Mouse (Mus musculus) stomach, embryonic 15.5 days (tissue): ENCODE data around the gene Tas2r143. TPM values are rescaled to one million over a fixed set of nuclear protein-coding genes. Genes with fewer than 3 reads are reported as not detected.

ENCODE experiments used
- ATAC-seq: fragments of 200-750 bp; cut with Nextera tagmentation; 2 replicates; pipeline ENCODE4 v1.8.0; 2017; ENCODE audit warnings: low read depth, moderate number of reproducible peaks, moderate TSS enrichment; ENCODE audit not compliant: insufficient read depth, low FRiP score
- H3K27ac ChIP-seq: fragments of 300-500 bp; sonication (generic); 2 replicates; pipeline ENCODE4 v1.5.1; 2015; ENCODE audit warnings: mild to moderate bottlenecking, inconsistent platforms
- H3K27me3 ChIP-seq: fragments of 300-500 bp; sonication (generic); replicated peaks from 2 replicates; pipeline ENCODE4 v1.6.1; 2015; ENCODE audit warnings: inconsistent platforms
- H3K36me3 ChIP-seq: fragments of 300-500 bp; sonication (generic); 2 replicates; pipeline ENCODE4 v1.6.1; 2015; ENCODE audit warnings: inconsistent platforms
- H3K4me1 ChIP-seq: fragments of 300-500 bp; sonication (generic); 2 replicates; pipeline ENCODE4 v1.6.1; 2015; ENCODE audit warnings: inconsistent platforms
- H3K4me2 ChIP-seq: fragments of 300-500 bp; sonication (generic); 2 replicates; pipeline ENCODE4 v1.6.1; 2015; ENCODE audit warnings: mild to moderate bottlenecking, inconsistent platforms
- H3K4me3 ChIP-seq: fragments of 300-500 bp; sonication (generic); replicated peaks from 2 replicates; pipeline ENCODE4 v1.5.1; 2015; ENCODE audit warnings: inconsistent platforms
- H3K9ac ChIP-seq: fragments of 300-500 bp; sonication (generic); 2 replicates; pipeline ENCODE4 v1.6.1; 2015; ENCODE audit warnings: inconsistent platforms
- H3K9me3 ChIP-seq: fragments of 300-500 bp; sonication (generic); 2 replicates; pipeline ENCODE4 v1.6.1; 2016; ENCODE audit warnings: inconsistent platforms
- WGBS: fragments of 180-500 bp; shearing (Covaris S2); methylation state at CpG from one replicate; pipeline ENCODE4 v1.1.7; 2015; 5-methylcytosine and 5-hydroxymethylcytosine counted together
- polyA plus RNA-seq: library from polyadenylated mRNA; unstranded; fragments of >200 nt; fragmentation: Nextera tagmentation; extraction: Ambion mirVana; gene quantifications from 2 replicates; pipeline ENCODE4 v1.2.1, GENCODE M21; 2015

Gene Tas2r143
- polyA plus RNA-seq, 1 experiment from 2014 or later: not detected

- H3K27me3 ChIP-seq: no peaks in the 10 kb centered on the region
- no peak overlapping the region for H3K4me2 ChIP-seq
- H3K4me3 ChIP-seq: no peak overlapping the region
- H3K9me3 ChIP-seq: no peaks in the 10 kb centered on the region
- H3K4me1 ChIP-seq: peaks cover 33% of the 10 kb centered on the region
- no peaks in the 10 kb centered on the region for H3K36me3 ChIP-seq
- H3K27ac ChIP-seq: no peak overlapping the region
- ATAC-seq: no peak
- WGBS: 51% methylated on average over 4 of the region's 4 CpGs
- no peak overlapping the region for H3K9ac ChIP-seq
Measured at GRCm38 (mm10) chr6:42370630-42371363, 29.2 kb upstream of the Tas2r143 start.

- Histone ChIP-seq H3K4me2 (peak overlapping the region; percentile 91), H3K27ac (0 out of 2 replicates have a peak overlapping the region, but pooled peaks have one; percentile 55), H3K27me3 (no peaks in the 10 kb centered on the region), H3K4me3 (peak overlapping the region; percentile 59), H3K9me3 (no peaks in the 10 kb centered on the region), H3K9ac (0 out of 2 replicates have a peak overlapping the region, but pooled peaks have one; percentile 37), H3K4me1 (peaks cover 33% of the 10 kb centered on the region), H3K36me3 (no peaks in the 10 kb centered on the region)
- WGBS: 21% methylated on average over 3 of the region's 3 CpGs
- ATAC-seq: 0 out of 2 replicates have a peak, but pooled peaks have one; percentile 3
Measured at GRCm38 (mm10) chr6:42372001-42372400, 28.0 kb upstream of the Tas2r143 start.

- H3K27me3 ChIP-seq: no peaks in the 10 kb centered on the region
- H3K27ac ChIP-seq: peak overlapping the region; percentile 55; the same call in 1 of the 2 replicates
- peak overlapping the region; percentile 59 for H3K4me3 ChIP-seq
- H3K36me3 ChIP-seq: no peaks in the 10 kb centered on the region
- WGBS: 27% methylated on average over 9 of the region's 9 CpGs
- peak overlapping the region; percentile 37; the same call in 1 of the 2 replicates for H3K9ac ChIP-seq
- ATAC-seq: no peak
- peaks cover 33% of the 10 kb centered on the region for H3K4me1 ChIP-seq
- no peaks in the 10 kb centered on the region for H3K9me3 ChIP-seq
- peak overlapping the region; percentile 91 for H3K4me2 ChIP-seq
Measured at GRCm38 (mm10) chr6:42372421-42372815, 27.6 kb upstream of the Tas2r143 start.

GRCm38 (mm10) chr6:42372816-42373547 lies 27.1 kb upstream of the Tas2r143 start, which contains the start of gene Epha1:
Gene Epha1, minus strand, starts transcription at chr6:42373268.
- H3K4me3 ChIP-seq: peak within 1 kb of the TSS; percentile 59
- no peaks in the 10 kb centered on the region for H3K27me3 ChIP-seq
- H3K9ac ChIP-seq: peak within 1 kb of the TSS; percentile 37; the same call in 1 of the 2 replicates
- peak within 1 kb of the TSS; percentile 91 for H3K4me2 ChIP-seq
- ATAC-seq: peak; percentile 82
- peaks cover 33% of the 10 kb centered on the region for H3K4me1 ChIP-seq
- no peaks in the 10 kb centered on the region for H3K9me3 ChIP-seq
- under 1% methylated on average over 29 of the region's 36 CpGs for WGBS
- H3K36me3 ChIP-seq: no peaks in the 10 kb centered on the region
- H3K27ac ChIP-seq: peak within 1 kb of the TSS; percentile 55

- peak overlapping the region; percentile 35; the same call in 1 of the 2 replicates for H3K27ac ChIP-seq
- WGBS: 45% methylated on average over 6 of the region's 7 CpGs
- no peaks in the 10 kb centered on the region for H3K36me3 ChIP-seq
- no peaks in the 10 kb centered on the region for H3K9me3 ChIP-seq
- peak overlapping the region; percentile 91 for H3K4me2 ChIP-seq
- peaks cover 33% of the 10 kb centered on the region for H3K4me1 ChIP-seq
- ATAC-seq: 0 out of 2 replicates have a peak, but pooled peaks have one; percentile 11
- no peak overlapping the region for H3K9ac ChIP-seq
- H3K4me3 ChIP-seq: peak overlapping the region; percentile 59
- H3K27me3 ChIP-seq: no peaks in the 10 kb centered on the region
Measured at GRCm38 (mm10) chr6:42373669-42374430, 26.2 kb upstream of the Tas2r143 start.

GRCm38 (mm10) chr6:42374701-42375100 lies 25.3 kb upstream of the Tas2r143 start:
- no peak for ATAC-seq
- H3K4me2 ChIP-seq: no peak overlapping the region
- 65% methylated on average over 4 of the region's 4 CpGs for WGBS

GRCm38 (mm10) chr6:42375131-42375530 lies 24.9 kb upstream of the Tas2r143 start:
- 76% methylated on average over 2 of the region's 2 CpGs for WGBS
- Histone ChIP-seq H3K36me3 (no peaks in the 10 kb centered on the region), H3K4me2 (no peak overlapping the region), H3K27ac (no peak overlapping the region), H3K4me1 (peaks cover 33% of the 10 kb centered on the region), H3K9ac (no peak overlapping the region), H3K4me3 (no peak overlapping the region), H3K27me3 (no peaks in the 10 kb centered on the region), H3K9me3 (no peaks in the 10 kb centered on the region)
- ATAC-seq: no peak

More at GRCm38 (mm10) chr6:42374701-42375100, 25.3 kb upstream of the Tas2r143 start:
- Histone ChIP-seq H3K27me3 (no peaks in the 10 kb centered on the region), H3K36me3 (no peaks in the 10 kb centered on the region), H3K4me3 (no peak overlapping the region), H3K27ac (no peak overlapping the region; the same call in 1 of the 2 replicates), H3K9ac (no peak overlapping the region), H3K4me1 (peaks cover 33% of the 10 kb centered on the region), H3K9me3 (no peaks in the 10 kb centered on the region)

GRCm38 (mm10) chr6:42376016-42376415 lies 24.0 kb upstream of the Tas2r143 start:
- ATAC-seq: no peak
- no peak overlapping the region for H3K27ac ChIP-seq
- H3K4me2 ChIP-seq: no peak overlapping the region
- no peak overlapping the region for H3K9ac ChIP-seq
- H3K4me3 ChIP-seq: no peak overlapping the region
- H3K4me1 ChIP-seq: peaks cover 29% of the 10 kb centered on the region
- WGBS: 32% methylated on average over 4 of the region's 4 CpGs
- H3K27me3 ChIP-seq: no peaks in the 10 kb centered on the region
- H3K36me3 ChIP-seq: no peaks in the 10 kb centered on the region
- no peaks in the 10 kb centered on the region for H3K9me3 ChIP-seq

- no peak overlapping the region for H3K4me3 ChIP-seq
- WGBS: 76% methylated on average over 6 of the region's 6 CpGs
- H3K27me3 ChIP-seq: no peaks in the 10 kb centered on the region
- peaks cover 27% of the 10 kb centered on the region for H3K4me1 ChIP-seq
- no peak overlapping the region for H3K27ac ChIP-seq
- H3K9ac ChIP-seq: no peak overlapping the region
- H3K36me3 ChIP-seq: no peaks in the 10 kb centered on the region
- no peaks in the 10 kb centered on the region for H3K9me3 ChIP-seq
- H3K4me2 ChIP-seq: no peak overlapping the region
- no peak for ATAC-seq
Measured at GRCm38 (mm10) chr6:42376504-42377019, 23.5 kb upstream of the Tas2r143 start.

GRCm38 (mm10) chr6:42377280-42377679 lies 22.8 kb upstream of the Tas2r143 start:
- WGBS: 68% methylated on average over 5 of the region's 5 CpGs
- H3K27me3 ChIP-seq: no peaks in the 10 kb centered on the region
- no peak overlapping the region for H3K9ac ChIP-seq
- H3K4me1 ChIP-seq: peaks cover 21% of the 10 kb centered on the region
- no peak for ATAC-seq
- no peaks in the 10 kb centered on the region for H3K36me3 ChIP-seq
- no peak overlapping the region for H3K4me3 ChIP-seq
- no peak overlapping the region for H3K27ac ChIP-seq
- H3K9me3 ChIP-seq: no peaks in the 10 kb centered on the region
- no peak overlapping the region for H3K4me2 ChIP-seq

GRCm38 (mm10) chr6:42379551-42379950 lies 20.5 kb upstream of the Tas2r143 start:
- Histone ChIP-seq H3K9me3 (no peaks in the 10 kb centered on the region), H3K4me1 (0 out of 2 replicates have a peak, but pooled peaks cover 4% of the 10 kb centered on the region), H3K36me3 (no peaks in the 10 kb centered on the region), H3K9ac (no peak overlapping the region), H3K27me3 (no peaks in the 10 kb centered on the region), H3K27ac (no peak overlapping the region), H3K4me3 (no peak overlapping the region), H3K4me2 (no peak overlapping the region)
- WGBS: 51% methylated on average over 3 of the region's 3 CpGs
- ATAC-seq: no peak
